Mouse (Mus musculus): ENCODE results near the gene Piezo1. TPM values are rescaled to one million over a fixed set of nuclear protein-coding genes. Genes with fewer than 3 reads are reported as not detected.

Piezo1 gene
- polyA plus RNA-seq, 1 experiment from 2014 or later = 12.4 TPM

DNA sequence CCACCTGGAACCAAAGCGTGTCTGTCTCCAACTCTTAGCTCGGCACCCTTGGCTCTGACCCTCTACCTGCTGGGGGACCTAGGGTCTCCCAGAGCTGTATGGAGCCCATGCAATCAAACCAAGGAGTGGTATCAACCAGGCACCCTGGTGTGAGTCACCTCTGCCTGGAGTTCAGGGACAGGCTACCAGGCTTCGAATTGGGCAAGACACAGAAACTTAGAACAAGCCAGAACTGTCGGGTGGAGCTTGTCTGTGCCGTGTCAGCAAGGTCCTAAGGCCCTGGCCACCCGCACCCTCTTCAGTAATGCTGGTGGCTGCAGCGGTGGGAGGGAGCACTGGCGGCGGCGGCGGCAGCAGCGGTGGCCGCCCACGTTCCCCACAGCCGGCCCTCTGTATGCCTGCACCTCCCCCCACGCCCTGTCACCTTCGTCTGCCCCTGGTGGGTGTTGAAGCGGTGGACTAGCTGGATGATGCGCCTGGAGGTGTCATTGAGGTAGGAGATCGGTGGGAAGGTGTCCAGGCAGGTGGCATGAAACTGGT is 114.5 kb downstream of the Piezo1 start:
- Histone ChIP-seq H3K9ac (no peak overlapping the region), H3K36me3 (replicated peaks) (peaks cover 50% of the 10 kb centered on the region), H3K4me1 (replicated peaks) (peaks cover 43% of the 10 kb centered on the region), H3K9me3 (replicated peaks) (0 out of 2 replicates have a peak, but pooled peaks cover 4% of the 10 kb centered on the region), H3K4me2 (0 out of 2 replicates have a peak overlapping the region, but pooled peaks have one; percentile 13), H3K27me3 (peaks cover 12% of the 10 kb centered on the region; the same call in 1 of the 2 replicates), H3K27ac (replicated peaks) (no peak overlapping the region), H3K4me3 (replicated peaks) (no peak overlapping the region)
- ATAC-seq (ENCODE audit: insufficient read depth) = no peak
- WGBS (ENCODE audit: insufficient replicate concordance) = 66% methylated on average over 20 of the region's 20 CpGs

- Histone ChIP-seq H3K9ac (no peak overlapping the region), H3K36me3 (replicated peaks) (peaks cover 50% of the 10 kb centered on the region), H3K4me1 (replicated peaks) (peaks cover 46% of the 10 kb centered on the region), H3K4me2 (no peak overlapping the region), H3K4me3 (replicated peaks) (no peak overlapping the region), H3K9me3 (replicated peaks) (0 out of 2 replicates have a peak, but pooled peaks cover 4% of the 10 kb centered on the region), H3K27me3 (peaks cover 14% of the 10 kb centered on the region; the same call in 1 of the 2 replicates), H3K27ac (replicated peaks) (no peak overlapping the region)
- WGBS (ENCODE audit: insufficient replicate concordance) = 81% methylated on average over 9 of the region's 9 CpGs
- ATAC-seq (ENCODE audit: insufficient read depth) = no peak
Observed at GRCm38 (mm10) chr8:122436146-122436545, 115.0 kb downstream of the Piezo1 start.

DNA sequence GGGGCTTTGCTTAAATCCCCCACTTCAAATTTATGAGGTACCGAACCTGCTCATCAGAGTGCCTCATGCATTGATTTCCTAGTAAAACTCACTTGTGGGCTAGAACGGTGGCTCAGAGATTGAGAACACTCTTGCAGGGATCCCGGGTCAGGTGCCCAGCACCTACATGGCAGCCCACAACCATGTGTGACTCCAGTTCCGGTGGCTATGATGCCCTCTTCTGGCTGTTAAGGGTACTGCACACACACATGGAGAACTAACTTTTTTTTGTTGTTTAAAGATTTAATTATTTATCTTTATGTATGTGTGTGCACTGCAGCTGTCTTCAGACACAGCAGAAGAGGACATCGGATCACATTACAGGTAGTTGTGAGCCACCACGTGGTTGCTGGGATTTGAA is 115.8 kb downstream of the Piezo1 start:
- Histone ChIP-seq H3K9me3 (replicated peaks) (0 out of 2 replicates have a peak, but pooled peaks cover 4% of the 10 kb centered on the region), H3K4me2 (no peak overlapping the region), H3K4me1 (replicated peaks) (peaks cover 53% of the 10 kb centered on the region), H3K27ac (replicated peaks) (no peak overlapping the region), H3K4me3 (replicated peaks) (no peak overlapping the region), H3K36me3 (replicated peaks) (peaks cover 50% of the 10 kb centered on the region), H3K27me3 (peaks cover 14% of the 10 kb centered on the region; the same call in 1 of the 2 replicates), H3K9ac (no peak overlapping the region)
- WGBS (ENCODE audit: insufficient replicate concordance) = 79% methylated on average over 6 of the region's 6 CpGs
- ATAC-seq (ENCODE audit: insufficient read depth) = no peak

DNA sequence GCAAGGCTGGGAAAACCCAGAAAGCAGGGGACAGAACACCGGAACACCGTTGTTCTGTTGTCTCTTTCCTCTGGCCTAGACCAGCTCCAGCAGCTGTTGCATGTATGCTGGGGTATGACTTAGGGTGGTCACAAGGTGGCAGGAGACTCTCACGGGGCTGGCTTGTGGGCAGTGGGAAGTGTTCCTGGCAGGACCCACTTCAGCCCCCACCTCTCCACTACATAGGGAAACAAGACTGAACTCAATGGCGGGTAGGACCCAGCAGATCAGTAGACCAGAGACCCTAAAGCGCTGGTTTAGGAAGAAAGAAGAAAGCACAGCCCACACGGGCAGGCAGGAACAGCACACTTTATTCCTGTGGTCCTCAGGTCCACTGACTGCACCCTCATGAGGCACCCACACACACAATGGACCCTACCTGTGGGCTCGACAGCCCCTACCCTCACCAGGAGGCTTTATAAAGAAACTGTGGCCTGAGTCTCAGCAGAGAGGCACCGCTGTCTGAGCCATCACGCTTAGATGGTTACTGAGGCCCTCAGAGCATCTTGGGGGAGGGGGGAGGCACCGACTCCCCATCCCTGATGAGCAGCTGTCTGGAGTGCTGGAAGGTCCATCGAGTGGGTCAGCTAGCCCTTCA is 117.7 kb downstream of the Piezo1 start:
- Histone ChIP-seq H3K4me1 (replicated peaks) (peaks cover 49% of the 10 kb centered on the region), H3K36me3 (replicated peaks) (peaks cover 43% of the 10 kb centered on the region), H3K4me2 (peak overlapping the region; percentile 75), H3K27me3 (peaks cover 14% of the 10 kb centered on the region; the same call in 1 of the 2 replicates), H3K27ac (replicated peaks) (no peak overlapping the region), H3K4me3 (replicated peaks) (peak overlapping the region; percentile 61), H3K9me3 (replicated peaks) (0 out of 2 replicates have a peak, but pooled peaks cover 4% of the 10 kb centered on the region), H3K9ac (0 out of 2 replicates have a peak overlapping the region, but pooled peaks have one; percentile 13)
- WGBS (ENCODE audit: insufficient replicate concordance) = 53% methylated on average over 11 of the region's 11 CpGs
- ATAC-seq (ENCODE audit: insufficient read depth) = no peak

- peaks cover 14% of the 10 kb centered on the region; the same call in 1 of the 2 replicates for H3K27me3 ChIP-seq
- H3K4me2 ChIP-seq = peak within 1 kb of the TSS; percentile 75
- H3K4me1 ChIP-seq (replicated peaks) = peaks cover 44% of the 10 kb centered on the region
- peaks cover 37% of the 10 kb centered on the region for H3K36me3 ChIP-seq (replicated peaks)
- 2% methylated on average over 45 of the region's 45 CpGs for WGBS (ENCODE audit: insufficient replicate concordance)
- ATAC-seq (ENCODE audit: insufficient read depth) = peak; percentile 67
- peak within 1 kb of the TSS; percentile 61 for H3K4me3 ChIP-seq (replicated peaks)
- H3K9me3 ChIP-seq (replicated peaks) = 0 out of 2 replicates have a peak, but pooled peaks cover 4% of the 10 kb centered on the region
- H3K9ac ChIP-seq = peak within 1 kb of the TSS; percentile 52
- H3K27ac ChIP-seq (replicated peaks) = peak within 1 kb of the TSS; percentile 81
Observed at GRCm38 (mm10) chr8:122432443-122433268, 118.5 kb downstream of the Piezo1 start, which contains the start of gene Cyba. Cyba (minus strand) TSS chr8:122432930.

Small RNA genes lying within 50 kb of the gene (microRNA-seq; reads per million reads assigned to microRNA genes)
- gene Gm24366 = not detected

Other genes with a start within 250 kb of the Piezo1 start
- not detected in 2 replicates for gene Trhr2, start 190.6 kb downstream of the Piezo1 start, polyA plus RNA-seq (2015; fragmentation: Nextera tagmentation; extraction: Ambion mirVana)
- gene Zc3h18, start 174.7 kb downstream of the Piezo1 start, polyA plus RNA-seq (2015; fragmentation: Nextera tagmentation; extraction: Ambion mirVana) = 23.1 and 25.6 TPM in 2 replicates
- gene Il17c, start 129.3 kb downstream of the Piezo1 start, polyA plus RNA-seq (2015; fragmentation: Nextera tagmentation; extraction: Ambion mirVana) = not detected in 2 replicates
- 196 TPM in 2 replicates for gene Cyba, start 118.4 kb downstream of the Piezo1 start, polyA plus RNA-seq (2015; fragmentation: Nextera tagmentation; extraction: Ambion mirVana)
- gene Mvd, start 107.9 kb downstream of the Piezo1 start, polyA plus RNA-seq (2015; fragmentation: Nextera tagmentation; extraction: Ambion mirVana) = 24.3 and 25.1 TPM in 2 replicates
- gene Snai3, start 90.6 kb downstream of the Piezo1 start, polyA plus RNA-seq (2015; fragmentation: Nextera tagmentation; extraction: Ambion mirVana) = 0.38 and 0.64 TPM in 2 replicates
- gene Rnf166, start 75.3 kb downstream of the Piezo1 start, polyA plus RNA-seq (2015; fragmentation: Nextera tagmentation; extraction: Ambion mirVana) = 11.5 and 15.1 TPM in 2 replicates
- 12.4 and 13.1 TPM in 2 replicates for gene Ctu2, start 75.2 kb downstream of the Piezo1 start, polyA plus RNA-seq (2015; fragmentation: Nextera tagmentation; extraction: Ambion mirVana)
- 45.9 and 46.0 TPM in 2 replicates for gene Cdt1, start 16.7 kb upstream of the Piezo1 start, polyA plus RNA-seq (2015; fragmentation: Nextera tagmentation; extraction: Ambion mirVana)
- gene Aprt, start 25.6 kb upstream of the Piezo1 start, polyA plus RNA-seq (2015; fragmentation: Nextera tagmentation; extraction: Ambion mirVana) = 187 and 214 TPM in 2 replicates
- 8.2 and 8.8 TPM in 2 replicates for gene Galns, start 60.1 kb upstream of the Piezo1 start, polyA plus RNA-seq (2015; fragmentation: Nextera tagmentation; extraction: Ambion mirVana)
- 24.2 and 33.1 TPM in 2 replicates for gene Trappc2l, start 60.3 kb upstream of the Piezo1 start, polyA plus RNA-seq (2015; fragmentation: Nextera tagmentation; extraction: Ambion mirVana)
- gene Pabpn1l, start 71.4 kb upstream of the Piezo1 start, polyA plus RNA-seq (2015; fragmentation: Nextera tagmentation; extraction: Ambion mirVana) = not detected in 2 replicates
- 3.5 and 3.6 TPM in 2 replicates for gene Cbfa2t3, start 147.8 kb upstream of the Piezo1 start, polyA plus RNA-seq (2015; fragmentation: Nextera tagmentation; extraction: Ambion mirVana)
- 8.3 and 9.9 TPM in 2 replicates for gene Acsf3, start 224.2 kb upstream of the Piezo1 start, polyA plus RNA-seq (2015; fragmentation: Nextera tagmentation; extraction: Ambion mirVana)

Measured in liver, embryonic 15.5 days (tissue).